Mouse (Mus musculus): ENCODE data around the gene Carmil2. TPM values are rescaled to one million over a fixed set of nuclear protein-coding genes. Genes with fewer than 3 reads are reported as not detected.

Carmil2 gene
- polyA plus RNA-seq, 1 experiment from 2014 or later = 9.7 TPM

GRCm38 (mm10) chr8:105699488-105700215, 13.6 kb downstream of the Carmil2 start:
- H3K27ac ChIP-seq = no peak overlapping the region
- peak overlapping the region; percentile 90 for H3K4me2 ChIP-seq (replicated peaks)
- H3K27me3 ChIP-seq = no peaks in the 10 kb centered on the region
- 96% methylated on average over 11 of the region's 11 CpGs for WGBS
- no peaks in the 10 kb centered on the region for H3K9me3 ChIP-seq (replicated peaks)
- H3K36me3 ChIP-seq = peaks cover 53% of the 10 kb centered on the region
- H3K4me1 ChIP-seq = peaks cover 32% of the 10 kb centered on the region
- peak overlapping the region; percentile 73 for H3K9ac ChIP-seq
- peak overlapping the region; percentile 54 for H3K4me3 ChIP-seq
- ATAC-seq (ENCODE audit: low FRiP score) = no peak

- peak overlapping the region; percentile 90 for H3K4me2 ChIP-seq (replicated peaks)
- peak overlapping the region; percentile 54 for H3K4me3 ChIP-seq
- peaks cover 23% of the 10 kb centered on the region for H3K4me1 ChIP-seq
- peaks cover 53% of the 10 kb centered on the region for H3K36me3 ChIP-seq
- H3K9ac ChIP-seq = peak overlapping the region; percentile 73
- WGBS = under 1% methylated on average over 21 of the region's 21 CpGs
- no peaks in the 10 kb centered on the region for H3K9me3 ChIP-seq (replicated peaks)
- H3K27ac ChIP-seq = peak overlapping the region; percentile 92
- ATAC-seq (ENCODE audit: low FRiP score) = peak; percentile 64
- no peaks in the 10 kb centered on the region for H3K27me3 ChIP-seq
These were observed 14.5 kb downstream of the Carmil2 start for GRCm38 (mm10) chr8:105700566-105700965.

- H3K4me3 ChIP-seq = peak within 1 kb of the TSS; percentile 54
- no peaks in the 10 kb centered on the region for H3K27me3 ChIP-seq
- peak within 1 kb of the TSS; percentile 73 for H3K9ac ChIP-seq
- peak within 1 kb of the TSS; percentile 92 for H3K27ac ChIP-seq
- peaks cover 50% of the 10 kb centered on the region for H3K36me3 ChIP-seq
- H3K4me2 ChIP-seq (replicated peaks) = peak within 1 kb of the TSS; percentile 90
- peak; percentile 81 for ATAC-seq (ENCODE audit: low FRiP score)
- H3K4me1 ChIP-seq = peaks cover 23% of the 10 kb centered on the region
- no peaks in the 10 kb centered on the region for H3K9me3 ChIP-seq (replicated peaks)
- under 1% methylated on average over 60 of the region's 60 CpGs for WGBS
These were observed 15.1 kb downstream of the Carmil2 start, which contains the start of the genes Acd and Pard6a for GRCm38 (mm10) chr8:105700966-105701824. TSS of gene Acd (minus strand) at chr8:105701102. TSS of gene Pard6a (plus strand) at chr8:105701148.

- peak overlapping the region; percentile 92 for H3K27ac ChIP-seq
- H3K4me2 ChIP-seq (replicated peaks) = peak overlapping the region; percentile 90
- H3K9ac ChIP-seq = peak overlapping the region; percentile 73
- peaks cover 42% of the 10 kb centered on the region for H3K36me3 ChIP-seq
- H3K27me3 ChIP-seq = no peaks in the 10 kb centered on the region
- H3K9me3 ChIP-seq (replicated peaks) = no peaks in the 10 kb centered on the region
- 42% methylated on average over 18 of the region's 18 CpGs for WGBS
- peak; percentile 21 for ATAC-seq (ENCODE audit: low FRiP score)
- H3K4me3 ChIP-seq = peak overlapping the region; percentile 54
- H3K4me1 ChIP-seq = peaks cover 31% of the 10 kb centered on the region
These were observed 15.9 kb downstream of the Carmil2 start for GRCm38 (mm10) chr8:105702001-105702401.

- ATAC-seq (ENCODE audit: low FRiP score) = no peak
- Histone ChIP-seq H3K36me3 (peaks cover 33% of the 10 kb centered on the region), H3K4me2 (replicated peaks) (no peak overlapping the region), H3K4me3 (no peak overlapping the region), H3K27ac (no peak overlapping the region), H3K27me3 (no peaks in the 10 kb centered on the region), H3K9me3 (replicated peaks) (no peaks in the 10 kb centered on the region), H3K9ac (no peak overlapping the region), H3K4me1 (peaks cover 40% of the 10 kb centered on the region)
- 92% methylated on average over 24 of the region's 24 CpGs for WGBS
These were observed 16.8 kb downstream of the Carmil2 start for GRCm38 (mm10) chr8:105702731-105703415.

GRCm38 (mm10) chr8:105704146-105704812, 18.2 kb downstream of the Carmil2 start:
- no peak for ATAC-seq (ENCODE audit: low FRiP score)
- WGBS = 94% methylated on average over 34 of the region's 34 CpGs
- H3K4me2 ChIP-seq (replicated peaks) = no peak overlapping the region
- H3K9me3 ChIP-seq (replicated peaks) = no peaks in the 10 kb centered on the region
- H3K4me3 ChIP-seq = no peak overlapping the region
- H3K27me3 ChIP-seq = no peaks in the 10 kb centered on the region
- peaks cover 22% of the 10 kb centered on the region for H3K36me3 ChIP-seq
- no peak overlapping the region for H3K9ac ChIP-seq
- H3K4me1 ChIP-seq = peaks cover 43% of the 10 kb centered on the region
- no peak overlapping the region for H3K27ac ChIP-seq

- Histone ChIP-seq H3K4me1 (peaks cover 37% of the 10 kb centered on the region), H3K9me3 (replicated peaks) (no peaks in the 10 kb centered on the region), H3K27ac (no peak overlapping the region), H3K4me2 (replicated peaks) (no peak overlapping the region), H3K27me3 (no peaks in the 10 kb centered on the region), H3K9ac (no peak overlapping the region), H3K4me3 (no peak overlapping the region), H3K36me3 (peaks cover 17% of the 10 kb centered on the region)
- WGBS = 88% methylated on average over 6 of the region's 6 CpGs
- no peak for ATAC-seq (ENCODE audit: low FRiP score)
These were observed 18.9 kb downstream of the Carmil2 start for GRCm38 (mm10) chr8:105704955-105705354.

- no peaks in the 10 kb centered on the region for H3K9me3 ChIP-seq (replicated peaks)
- H3K4me2 ChIP-seq (replicated peaks) = peak overlapping the region; percentile 95
- no peak for ATAC-seq (ENCODE audit: low FRiP score)
- peaks cover 17% of the 10 kb centered on the region for H3K36me3 ChIP-seq
- no peak overlapping the region for H3K9ac ChIP-seq
- no peaks in the 10 kb centered on the region for H3K27me3 ChIP-seq
- no peak overlapping the region for H3K27ac ChIP-seq
- H3K4me1 ChIP-seq = peaks cover 31% of the 10 kb centered on the region
- peak overlapping the region; percentile 69; the same call in 1 of the 2 replicates for H3K4me3 ChIP-seq
- WGBS = 75% methylated on average over 12 of the region's 12 CpGs
These were observed 20.4 kb downstream of the Carmil2 start for GRCm38 (mm10) chr8:105706426-105706825.

- peaks cover 17% of the 10 kb centered on the region for H3K36me3 ChIP-seq
- peak within 1 kb of the TSS; percentile 18; the same call in 1 of the 2 replicates for H3K27ac ChIP-seq
- peak within 1 kb of the TSS; percentile 95 for H3K4me2 ChIP-seq (replicated peaks)
- no peaks in the 10 kb centered on the region for H3K9me3 ChIP-seq (replicated peaks)
- H3K4me3 ChIP-seq = peak within 1 kb of the TSS; percentile 69
- H3K27me3 ChIP-seq = no peaks in the 10 kb centered on the region
- peak within 1 kb of the TSS; percentile 74 for H3K9ac ChIP-seq
- peak; percentile 80 for ATAC-seq (ENCODE audit: low FRiP score)
- H3K4me1 ChIP-seq = peaks cover 21% of the 10 kb centered on the region
- WGBS = under 1% methylated on average over 55 of the region's 55 CpGs
These were observed 21.7 kb downstream of the Carmil2 start, which contains the start of the genes 4933405L10Rik and Enkd1 for GRCm38 (mm10) chr8:105707498-105708403. TSS of gene 4933405L10Rik (plus strand) at chr8:105707655. TSS of gene Enkd1 (minus strand) at chr8:105708210.

- H3K4me3 ChIP-seq = no peak overlapping the region
- H3K4me2 ChIP-seq (replicated peaks) = no peak overlapping the region
- peaks cover 8% of the 10 kb centered on the region for H3K36me3 ChIP-seq
- H3K27me3 ChIP-seq = no peaks in the 10 kb centered on the region
- peaks cover 21% of the 10 kb centered on the region for H3K4me1 ChIP-seq
- H3K9me3 ChIP-seq (replicated peaks) = no peaks in the 10 kb centered on the region
- no peak overlapping the region for H3K27ac ChIP-seq
- H3K9ac ChIP-seq = no peak overlapping the region
- WGBS = 92% methylated on average over 8 of the region's 8 CpGs
- no peak for ATAC-seq (ENCODE audit: low FRiP score)
These were observed 22.6 kb downstream of the Carmil2 start for GRCm38 (mm10) chr8:105708675-105709074.

- Histone ChIP-seq H3K4me3 (no peak overlapping the region), H3K4me2 (replicated peaks) (no peak overlapping the region), H3K36me3 (peaks cover 3% of the 10 kb centered on the region), H3K27me3 (no peaks in the 10 kb centered on the region), H3K9ac (no peak overlapping the region), H3K27ac (no peak overlapping the region), H3K9me3 (replicated peaks) (no peaks in the 10 kb centered on the region), H3K4me1 (peaks cover 21% of the 10 kb centered on the region)
- WGBS = 77% methylated on average over 14 of the region's 14 CpGs
- no peak for ATAC-seq (ENCODE audit: low FRiP score)
These were observed 23.2 kb downstream of the Carmil2 start for GRCm38 (mm10) chr8:105709317-105709716.
